Mouse (Mus musculus): ENCODE measurements at regions not wholly inside any gene's neighbourhood (a gene's known extent, or its start where the extent isn't known, plus 50 kb on each side); places are given as distances from the start of the nearest gene placed in this dataset.

DNA sequence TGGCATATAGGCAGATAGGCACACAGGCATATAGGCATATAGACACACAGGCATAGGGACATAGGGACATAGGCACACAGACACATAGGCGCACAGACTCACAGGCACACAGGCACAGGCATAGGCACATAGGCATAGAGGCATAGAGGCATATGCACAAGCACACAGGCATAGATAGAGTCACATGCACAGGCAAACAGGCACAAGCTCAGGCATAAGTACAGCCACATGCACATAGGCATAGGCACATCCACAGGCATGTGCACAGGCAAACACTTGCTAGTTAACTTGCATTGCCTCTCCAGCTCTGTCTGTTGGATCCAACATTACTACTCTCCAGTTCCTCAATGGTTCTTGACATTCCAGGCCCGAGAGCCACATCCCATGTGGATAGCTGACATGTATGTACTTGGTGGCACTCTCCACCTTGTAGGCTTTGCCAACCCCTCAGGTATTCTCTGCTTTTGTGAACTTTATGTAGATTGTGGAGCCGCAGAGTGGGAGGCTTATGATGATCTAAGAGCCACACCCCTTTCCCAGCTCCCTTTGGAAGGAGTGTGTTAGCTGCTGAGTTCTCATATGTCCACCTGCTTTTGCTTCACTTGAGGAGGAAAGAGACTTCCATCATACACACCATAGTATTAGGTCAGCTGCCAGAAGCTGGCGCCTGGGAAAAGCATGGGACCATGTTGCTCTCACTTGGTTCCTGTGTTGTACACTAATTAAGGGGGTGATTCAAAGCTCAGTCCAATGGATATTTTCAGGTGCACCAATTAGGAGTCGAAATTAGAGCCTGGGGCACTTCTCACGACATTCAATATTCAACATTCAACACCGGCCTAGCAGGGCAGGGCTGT lies 192.7 kb upstream of the Hhip start:
- no peak overlapping the region for H3K27ac ChIP-seq
- no peak overlapping the region for H3K4me3 ChIP-seq (replicated peaks)
- H3K4me2 ChIP-seq (replicated peaks): no peak overlapping the region
- 88% methylated on average over 7 of the region's 7 CpGs for WGBS
- no peaks in the 10 kb centered on the region for H3K27me3 ChIP-seq (replicated peaks)
- no peaks in the 10 kb centered on the region for H3K36me3 ChIP-seq
- H3K9me3 ChIP-seq: no peaks in the 10 kb centered on the region
- no peak for ATAC-seq
- no peaks in the 10 kb centered on the region for H3K4me1 ChIP-seq (replicated peaks)
- no peak overlapping the region for H3K9ac ChIP-seq

- no peak overlapping the region for H3K27ac ChIP-seq
- no peaks in the 10 kb centered on the region for H3K36me3 ChIP-seq
- H3K4me1 ChIP-seq (replicated peaks): no peaks in the 10 kb centered on the region
- WGBS: 47% methylated on average over 2 of the region's 2 CpGs
- ATAC-seq: no peak
- H3K4me2 ChIP-seq (replicated peaks): no peak overlapping the region
- H3K9me3 ChIP-seq: no peaks in the 10 kb centered on the region
- H3K9ac ChIP-seq: no peak overlapping the region
- H3K4me3 ChIP-seq (replicated peaks): no peak overlapping the region
- no peaks in the 10 kb centered on the region for H3K27me3 ChIP-seq (replicated peaks)
These were observed 192.0 kb upstream of the Hhip start for GRCm38 (mm10) chr8:80249762-80250161.

- Histone ChIP-seq H3K9me3 (no peaks in the 10 kb centered on the region), H3K4me1 (replicated peaks) (no peaks in the 10 kb centered on the region), H3K4me3 (replicated peaks) (no peak overlapping the region), H3K36me3 (no peaks in the 10 kb centered on the region), H3K4me2 (replicated peaks) (no peak overlapping the region), H3K27ac (no peak overlapping the region), H3K27me3 (replicated peaks) (no peaks in the 10 kb centered on the region), H3K9ac (no peak overlapping the region)
- no peak for ATAC-seq
- whole genome bisulfite sequencing: 70% methylated on average over 4 of the region's 4 CpGs
These were observed 182.1 kb upstream of the Hhip start for GRCm38 (mm10) chr8:80239879-80240278.

- H3K27me3 ChIP-seq (replicated peaks): no peaks in the 10 kb centered on the region
- no peaks in the 10 kb centered on the region for H3K36me3 ChIP-seq
- no peak overlapping the region for H3K4me2 ChIP-seq (replicated peaks)
- ATAC-seq: no peak
- no peaks in the 10 kb centered on the region for H3K4me1 ChIP-seq (replicated peaks)
- WGBS: 70% methylated on average over 1 of the region's 1 CpGs
- H3K4me3 ChIP-seq (replicated peaks): no peak overlapping the region
- H3K9me3 ChIP-seq: no peaks in the 10 kb centered on the region
- no peak overlapping the region for H3K9ac ChIP-seq
- no peak overlapping the region for H3K27ac ChIP-seq
These were observed 152.6 kb upstream of the Hhip start for GRCm38 (mm10) chr8:80210361-80210760.

- H3K4me2 ChIP-seq (replicated peaks): no peak overlapping the region
These were observed 147.2 kb upstream of the Hhip start for GRCm38 (mm10) chr8:80204678-80205654.

GRCm38 (mm10) chr8:80203769-80204677 lies 146.2 kb upstream of the Hhip start:
- 48% methylated on average over 4 of the region's 4 CpGs for WGBS
- Histone ChIP-seq H3K27ac (no peak overlapping the region), H3K4me3 (replicated peaks) (no peak overlapping the region), H3K4me2 (replicated peaks) (no peak overlapping the region), H3K9ac (no peak overlapping the region), H3K4me1 (replicated peaks) (no peaks in the 10 kb centered on the region), H3K27me3 (replicated peaks) (no peaks in the 10 kb centered on the region), H3K9me3 (no peaks in the 10 kb centered on the region), H3K36me3 (no peaks in the 10 kb centered on the region)
- no peak for ATAC-seq

More at GRCm38 (mm10) chr8:80204678-80205654, 147.2 kb upstream of the Hhip start:
- Histone ChIP-seq H3K4me1 (replicated peaks) (no peaks in the 10 kb centered on the region), H3K9me3 (no peaks in the 10 kb centered on the region), H3K4me3 (replicated peaks) (no peak overlapping the region), H3K9ac (no peak overlapping the region), H3K27ac (no peak overlapping the region), H3K27me3 (replicated peaks) (no peaks in the 10 kb centered on the region), H3K36me3 (no peaks in the 10 kb centered on the region)
- no peak for ATAC-seq
- WGBS: 52% methylated on average over 15 of the region's 15 CpGs

DNA sequence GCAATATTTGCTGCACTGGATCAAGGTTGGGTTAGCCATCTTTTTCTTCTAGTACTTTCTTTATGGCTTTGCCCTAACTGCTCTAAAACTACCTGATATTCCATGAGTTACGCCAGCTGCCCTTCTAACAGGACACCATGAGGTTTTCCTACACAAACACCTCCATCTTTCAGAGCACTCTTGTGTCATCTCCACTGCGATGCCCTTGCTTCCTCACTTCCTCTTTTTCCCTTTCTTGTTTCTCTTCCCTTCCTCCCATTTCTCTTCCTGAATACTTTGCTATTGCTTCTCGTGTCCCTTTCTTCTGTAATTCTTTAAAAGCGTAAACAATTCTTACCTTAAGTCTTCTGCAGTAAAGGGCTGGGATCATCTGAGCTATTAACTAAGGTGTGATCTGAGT lies 139.9 kb upstream of the Hhip start:
- Histone ChIP-seq H3K27me3 (replicated peaks) (no peaks in the 10 kb centered on the region), H3K27ac (no peak overlapping the region), H3K9ac (no peak overlapping the region), H3K36me3 (no peaks in the 10 kb centered on the region), H3K9me3 (no peaks in the 10 kb centered on the region), H3K4me1 (replicated peaks) (no peaks in the 10 kb centered on the region), H3K4me3 (replicated peaks) (no peak overlapping the region), H3K4me2 (replicated peaks) (no peak overlapping the region)
- no peak for ATAC-seq
- WGBS: 80% methylated on average over 4 of the region's 4 CpGs

GRCm38 (mm10) chr8:80190510-80190908 lies 132.7 kb upstream of the Hhip start:
- no peak overlapping the region for H3K9ac ChIP-seq
- no peaks in the 10 kb centered on the region for H3K9me3 ChIP-seq
- 50% methylated on average over 4 of the region's 4 CpGs for WGBS
- H3K4me2 ChIP-seq (replicated peaks): no peak overlapping the region
- H3K36me3 ChIP-seq: no peaks in the 10 kb centered on the region
- no peak overlapping the region for H3K4me3 ChIP-seq (replicated peaks)
- ATAC-seq: no peak
- H3K27ac ChIP-seq: no peak overlapping the region
- H3K27me3 ChIP-seq (replicated peaks): no peaks in the 10 kb centered on the region
- H3K4me1 ChIP-seq (replicated peaks): no peaks in the 10 kb centered on the region

- Histone ChIP-seq H3K4me1 (replicated peaks) (no peaks in the 10 kb centered on the region), H3K27me3 (replicated peaks) (no peaks in the 10 kb centered on the region), H3K4me3 (replicated peaks) (no peak overlapping the region), H3K4me2 (replicated peaks) (no peak overlapping the region), H3K36me3 (no peaks in the 10 kb centered on the region), H3K9ac (no peak overlapping the region), H3K27ac (no peak overlapping the region), H3K9me3 (no peaks in the 10 kb centered on the region)
- WGBS: 67% methylated on average over 10 of the region's 10 CpGs
- no peak for ATAC-seq
These were observed 132.1 kb upstream of the Hhip start for GRCm38 (mm10) chr8:80189797-80190509.

DNA sequence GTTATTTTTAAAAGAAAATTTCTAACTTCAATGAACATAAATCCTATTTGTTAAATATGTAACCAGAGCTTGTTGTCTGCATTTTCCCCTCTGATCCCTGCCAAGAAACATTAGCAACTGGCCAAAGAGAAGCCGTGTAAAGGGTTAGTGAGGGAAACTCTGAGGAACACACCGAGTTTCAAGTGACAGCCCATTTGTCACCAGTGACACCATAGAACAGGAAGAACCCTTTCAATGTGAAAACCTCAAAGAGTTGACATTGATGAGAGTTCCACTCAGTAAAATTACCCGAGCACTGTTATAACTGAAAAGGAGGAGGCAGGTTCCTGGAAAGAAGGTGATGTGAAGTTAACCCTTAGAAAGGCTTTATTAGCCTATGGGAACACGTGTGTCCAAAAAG lies 127.5 kb upstream of the Hhip start:
- Histone ChIP-seq H3K4me1 (replicated peaks) (no peaks in the 10 kb centered on the region), H3K36me3 (no peaks in the 10 kb centered on the region), H3K27me3 (replicated peaks) (no peaks in the 10 kb centered on the region), H3K4me3 (replicated peaks) (no peak overlapping the region), H3K27ac (no peak overlapping the region), H3K4me2 (replicated peaks) (no peak overlapping the region), H3K9ac (no peak overlapping the region), H3K9me3 (no peaks in the 10 kb centered on the region)
- 46% methylated on average over 4 of the region's 4 CpGs for WGBS
- no peak for ATAC-seq

- ATAC-seq: no peak
- no peak overlapping the region for H3K4me2 ChIP-seq (replicated peaks)
- 42% methylated on average over 9 of the region's 9 CpGs for WGBS
These were observed 110.9 kb upstream of the Hhip start for GRCm38 (mm10) chr8:80168688-80169087.

More at GRCm38 (mm10) chr8:80168688-80169087, 110.9 kb upstream of the Hhip start:
- no peaks in the 10 kb centered on the region for H3K36me3 ChIP-seq
- no peaks in the 10 kb centered on the region for H3K27me3 ChIP-seq (replicated peaks)
- H3K4me1 ChIP-seq (replicated peaks): no peaks in the 10 kb centered on the region
- H3K27ac ChIP-seq: no peak overlapping the region
- no peaks in the 10 kb centered on the region for H3K9me3 ChIP-seq
- no peak overlapping the region for H3K4me3 ChIP-seq (replicated peaks)
- no peak overlapping the region for H3K9ac ChIP-seq
